Mouse (Mus musculus): ENCODE results near the gene Flnc. TPM values are rescaled to one million over a fixed set of nuclear protein-coding genes. Genes with fewer than 3 reads are reported as not detected.

The Flnc gene
- polyA plus RNA-seq, 1 experiment, result 0.15 TPM

- no peak for TF ChIP-seq GATA1 (IDR thresholded peaks at IDR 0.05; ENCODE audit: low read length)
Measured at GRCm38 (mm10) chr6:29426331-29426730, 6.7 kb upstream of the Flnc start.

- no peak for TF ChIP-seq GATA1 (IDR thresholded peaks at IDR 0.05; ENCODE audit: low read length)
Measured at GRCm38 (mm10) chr6:29428171-29428570, 4.9 kb upstream of the Flnc start.

- no peak for TF ChIP-seq GATA1 (IDR thresholded peaks at IDR 0.05; ENCODE audit: low read length)
Measured at GRCm38 (mm10) chr6:29430681-29431420, 2.2 kb upstream of the Flnc start.

- TF ChIP-seq GATA1 (IDR thresholded peaks at IDR 0.05; ENCODE audit: low read length), result no peak
Measured at GRCm38 (mm10) chr6:29431473-29431872, 1.6 kb upstream of the Flnc start.

GRCm38 (mm10) chr6:29432156-29432555, 900 bp upstream of the Flnc start:
- no peak for TF ChIP-seq GATA1 (IDR thresholded peaks at IDR 0.05; ENCODE audit: low read length)

- no peak for TF ChIP-seq GATA1 (IDR thresholded peaks at IDR 0.05; ENCODE audit: low read length)
Measured at GRCm38 (mm10) chr6:29432676-29433037, 399 bp upstream of the Flnc start.

GRCm38 (mm10) chr6:29433804-29434795, 1.0 kb downstream of the Flnc start:
- no peak for TF ChIP-seq GATA1 (IDR thresholded peaks at IDR 0.05; ENCODE audit: low read length)

- TF ChIP-seq GATA1 (IDR thresholded peaks at IDR 0.05; ENCODE audit: low read length), result no peak
Measured at GRCm38 (mm10) chr6:29434911-29435691, 2.0 kb downstream of the Flnc start.

GRCm38 (mm10) chr6:29435940-29436451, 2.9 kb downstream of the Flnc start:
- no peak for TF ChIP-seq GATA1 (IDR thresholded peaks at IDR 0.05; ENCODE audit: low read length)

- no peak for TF ChIP-seq GATA1 (IDR thresholded peaks at IDR 0.05; ENCODE audit: low read length)
Measured at GRCm38 (mm10) chr6:29436461-29436934, 3.4 kb downstream of the Flnc start.

GRCm38 (mm10) chr6:29439251-29439650, 6.2 kb downstream of the Flnc start:
- TF ChIP-seq GATA1 (IDR thresholded peaks at IDR 0.05; ENCODE audit: low read length), result no peak

- no peak for TF ChIP-seq GATA1 (IDR thresholded peaks at IDR 0.05; ENCODE audit: low read length)
Measured at GRCm38 (mm10) chr6:29439789-29440188, 6.7 kb downstream of the Flnc start.

GRCm38 (mm10) chr6:29444773-29445172, 11.7 kb downstream of the Flnc start:
- TF ChIP-seq GATA1 (IDR thresholded peaks at IDR 0.05; ENCODE audit: low read length), result no peak

GRCm38 (mm10) chr6:29445354-29445753, 12.3 kb downstream of the Flnc start:
- no peak for TF ChIP-seq GATA1 (IDR thresholded peaks at IDR 0.05; ENCODE audit: low read length)

- no peak for TF ChIP-seq GATA1 (IDR thresholded peaks at IDR 0.05; ENCODE audit: low read length)
Measured at GRCm38 (mm10) chr6:29449858-29450257, 16.8 kb downstream of the Flnc start.
